Mouse (Mus musculus): ENCODE data around the gene Palld.

- TF ChIP-seq CTCF (IDR thresholded peaks at IDR 0.05; ENCODE audit: low read depth, low read length) (peak; percentile 100), POLR2A (IDR thresholded peaks at IDR 0.05; ENCODE audit: insufficient read depth, low read length) (no peak), EP300 (IDR thresholded peaks at IDR 0.05; ENCODE audit: insufficient read depth, low read depth, low read length) (0 out of 2 replicates have a peak, but pooled peaks have one; percentile 21)
These were observed 362.5 kb downstream of the Palld start for GRCm38 (mm10) chr8:61539828-61540500.

All from ES-Bruce4 (cell line).